Mouse (Mus musculus) stomach, embryonic 16.5 days (tissue): ENCODE measurements around the gene Fnip2. TPM values are rescaled to one million over a fixed set of nuclear protein-coding genes. Genes with fewer than 3 reads are reported as not detected.

ENCODE experiments used
- ATAC-seq: fragments of 200-750 bp; cut with Nextera tagmentation; 2 replicates; pipeline ENCODE4 v1.8.0; 2017; ENCODE audit warnings: moderate number of reproducible peaks, moderate TSS enrichment; ENCODE audit not compliant: insufficient read depth, low FRiP score
- H3K27ac ChIP-seq: fragments of 300-500 bp; sonication (generic); 2 replicates; pipeline ENCODE4 v1.5.1; 2014; ENCODE audit warnings: low read length
- H3K27me3 ChIP-seq: fragments of 300-500 bp; sonication (generic); 2 replicates; pipeline ENCODE4 v1.6.1; 2014; ENCODE audit warnings: low read length, control low read depth, mixed read lengths; ENCODE audit not compliant: control insufficient read depth, insufficient read depth
- H3K36me3 ChIP-seq: fragments of 300-500 bp; sonication (generic); 2 replicates; pipeline ENCODE4 v1.6.1; 2014; ENCODE audit warnings: low read length; ENCODE audit not compliant: control insufficient read depth, insufficient read depth
- H3K4me1 ChIP-seq: fragments of 300-500 bp; sonication (generic); 2 replicates; pipeline ENCODE4 v1.6.1; 2014; ENCODE audit warnings: low read length, control low read depth, mixed read lengths; ENCODE audit not compliant: control insufficient read depth, insufficient read depth
- H3K4me2 ChIP-seq: fragments of 300-500 bp; sonication (generic); 2 replicates; pipeline ENCODE4 v1.6.1; 2014; ENCODE audit warnings: low read depth, low read length, mixed read lengths
- H3K4me3 ChIP-seq: fragments of 300-500 bp; sonication (generic); replicated peaks from 2 replicates; pipeline ENCODE4 v1.5.1; 2014; ENCODE audit warnings: mild to moderate bottlenecking, low read length
- H3K9ac ChIP-seq: fragments of 300-500 bp; sonication (generic); 2 replicates; pipeline ENCODE4 v1.6.1; 2014; ENCODE audit warnings: low read length
- H3K9me3 ChIP-seq: fragments of 300-500 bp; sonication (generic); replicated peaks from 2 replicates; pipeline ENCODE4 v1.6.1; 2016; ENCODE audit warnings: low read length, control low read depth; ENCODE audit not compliant: control insufficient read depth
- WGBS: fragments of 180-500 bp; shearing (Covaris S2); extraction: QIAGEN DNeasy Blood & Tissue Kit; methylation state at CpG from one replicate; pipeline ENCODE4 v1.1.7; 2014; 5-methylcytosine and 5-hydroxymethylcytosine counted together
- polyA plus RNA-seq: library from polyadenylated mRNA; unstranded; fragments of >200 nt; fragmentation: Nextera tagmentation; extraction: Ambion mirVana; gene quantifications from 2 replicates; pipeline ENCODE4 v1.2.1, GENCODE M21; 2015

The Fnip2 gene
- polyA plus RNA-seq, 1 experiment from 2014 or later: 3.8 TPM

- 85% methylated on average over 16 of the region's 16 CpGs for WGBS
- no peak for ATAC-seq
- peak overlapping the region; percentile 93 for H3K4me2 ChIP-seq
- H3K36me3 ChIP-seq: no peaks in the 10 kb centered on the region
- no peaks in the 10 kb centered on the region for H3K9me3 ChIP-seq
- H3K9ac ChIP-seq: no peak overlapping the region; the same call in 1 of the 2 replicates
- H3K27ac ChIP-seq: peak overlapping the region; percentile 84; the same call in 1 of the 2 replicates
- peak overlapping the region; percentile 81; the same call in 1 of the 2 replicates for H3K4me3 ChIP-seq
- H3K27me3 ChIP-seq: no peaks in the 10 kb centered on the region
- H3K4me1 ChIP-seq: peaks cover 3% of the 10 kb centered on the region; the same call in 1 of the 2 replicates
Measured at GRCm38 (mm10) chr3:79568629-79569350, 1.2 kb upstream of the Fnip2 start.

GRCm38 (mm10) chr3:79566716-79567691 lies 592 bp downstream of the Fnip2 start:
- Histone ChIP-seq H3K9ac (peak overlapping the region; percentile 83), H3K4me1 (peaks cover 3% of the 10 kb centered on the region; the same call in 1 of the 2 replicates), H3K27ac (peak overlapping the region; percentile 84), H3K4me2 (peak overlapping the region; percentile 93), H3K36me3 (no peaks in the 10 kb centered on the region), H3K4me3 (peak overlapping the region; percentile 81), H3K27me3 (no peaks in the 10 kb centered on the region), H3K9me3 (no peaks in the 10 kb centered on the region)
- WGBS: 2% methylated on average over 60 of the region's 60 CpGs
- ATAC-seq: peak; percentile 29; the same call in 1 of the 2 replicates

- no peaks in the 10 kb centered on the region for H3K27me3 ChIP-seq
- peaks cover 3% of the 10 kb centered on the region; the same call in 1 of the 2 replicates for H3K4me1 ChIP-seq
- 69% methylated on average over 10 of the region's 10 CpGs for whole genome bisulfite sequencing
- H3K4me2 ChIP-seq: no peak overlapping the region
- no peak for ATAC-seq
- H3K27ac ChIP-seq: no peak overlapping the region
- no peak overlapping the region for H3K4me3 ChIP-seq
- no peaks in the 10 kb centered on the region for H3K9me3 ChIP-seq
- no peak overlapping the region for H3K9ac ChIP-seq
- H3K36me3 ChIP-seq: no peaks in the 10 kb centered on the region
Measured at GRCm38 (mm10) chr3:79564875-79565606, 2.6 kb downstream of the Fnip2 start.

GRCm38 (mm10) chr3:79563511-79563910 lies 4.1 kb downstream of the Fnip2 start:
- H3K36me3 ChIP-seq: no peaks in the 10 kb centered on the region
- no peak overlapping the region for H3K9ac ChIP-seq
- no peak overlapping the region for H3K4me3 ChIP-seq
- WGBS: 79% methylated on average over 2 of the region's 2 CpGs
- H3K27me3 ChIP-seq: no peaks in the 10 kb centered on the region
- H3K4me1 ChIP-seq: peaks cover 12% of the 10 kb centered on the region; the same call in 1 of the 2 replicates
- ATAC-seq: no peak
- no peak overlapping the region for H3K4me2 ChIP-seq
- H3K9me3 ChIP-seq: no peaks in the 10 kb centered on the region
- no peak overlapping the region for H3K27ac ChIP-seq

- Histone ChIP-seq H3K27ac (no peak overlapping the region), H3K36me3 (no peaks in the 10 kb centered on the region), H3K4me3 (no peak overlapping the region), H3K27me3 (no peaks in the 10 kb centered on the region), H3K9me3 (no peaks in the 10 kb centered on the region), H3K4me1 (peaks cover 12% of the 10 kb centered on the region; the same call in 1 of the 2 replicates), H3K4me2 (no peak overlapping the region), H3K9ac (no peak overlapping the region)
- WGBS: 83% methylated on average over 10 of the region's 10 CpGs
- ATAC-seq: no peak
Measured at GRCm38 (mm10) chr3:79561784-79562715, 5.5 kb downstream of the Fnip2 start.

GRCm38 (mm10) chr3:79560555-79560954 lies 7.0 kb downstream of the Fnip2 start:
- no peak overlapping the region for H3K9ac ChIP-seq
- no peak overlapping the region for H3K27ac ChIP-seq
- no peak overlapping the region for H3K4me3 ChIP-seq
- no peak overlapping the region for H3K4me2 ChIP-seq
- H3K9me3 ChIP-seq: no peaks in the 10 kb centered on the region
- no peaks in the 10 kb centered on the region for H3K36me3 ChIP-seq
- peaks cover 12% of the 10 kb centered on the region; the same call in 1 of the 2 replicates for H3K4me1 ChIP-seq
- 86% methylated on average over 6 of the region's 6 CpGs for WGBS
- no peaks in the 10 kb centered on the region for H3K27me3 ChIP-seq
- ATAC-seq: no peak

GRCm38 (mm10) chr3:79559773-79560045 lies 7.9 kb downstream of the Fnip2 start:
- Histone ChIP-seq H3K4me3 (no peak overlapping the region), H3K4me1 (peaks cover 9% of the 10 kb centered on the region; the same call in 1 of the 2 replicates), H3K27ac (peak overlapping the region; percentile 81), H3K9ac (no peak overlapping the region), H3K36me3 (no peaks in the 10 kb centered on the region), H3K4me2 (no peak overlapping the region), H3K27me3 (no peaks in the 10 kb centered on the region), H3K9me3 (no peaks in the 10 kb centered on the region)
- WGBS: 68% methylated on average over 5 of the region's 5 CpGs
- no peak for ATAC-seq
